In the genomic region with DNA sequence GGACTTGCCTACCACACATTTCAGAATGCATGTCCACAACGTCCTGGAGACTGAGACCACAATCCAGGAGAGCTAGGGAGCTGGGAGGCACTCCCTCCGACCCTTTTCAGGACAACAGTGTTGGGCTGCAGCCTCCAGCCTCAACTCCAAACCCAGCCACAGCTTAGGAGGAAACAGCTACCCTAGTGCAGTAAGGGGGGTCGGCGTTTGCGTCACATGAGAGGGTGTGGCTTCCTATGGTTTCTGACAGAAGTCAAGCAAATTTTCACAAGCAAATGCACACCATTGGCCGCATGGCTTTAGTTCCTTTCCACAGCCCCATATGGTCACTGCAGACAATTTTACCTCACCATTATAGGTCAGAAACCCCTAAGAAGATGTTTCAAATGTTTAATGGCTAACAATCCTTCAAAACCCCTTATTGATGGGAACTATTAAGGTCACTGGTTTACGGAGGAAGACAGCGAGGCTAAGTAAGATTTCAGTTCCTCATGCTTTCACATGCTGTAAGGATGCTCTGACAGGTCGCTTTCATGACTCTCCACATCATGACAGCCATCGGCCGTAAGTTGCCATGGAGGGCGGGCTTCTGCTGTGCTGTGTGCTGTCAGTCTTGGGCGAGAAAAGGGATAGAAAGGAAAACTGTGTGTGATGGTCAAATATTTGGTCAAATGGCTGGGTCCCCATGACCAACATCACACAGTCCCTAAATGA, we compare ENCODE assay signal across 10 mouse cellular contexts.
A peak's percentile ranks its signal among the peaks of the same experiment; 100 is the strongest.
DNase-seq lines count a peak whose midpoint lies in the region; ATAC-seq lines count a peak whose summit lies in the region.
"Had no signal": no experiment of that assay in that cellular context is flagged by ENCODE, and none has a peak within 500 bp of the region (broad histone marks: within the 10 kb centered on the region; RNA-seq: fewer than 3 reads in every experiment).

No protein-coding gene starts in this region.

- H3K4me2 ChIP-seq in embryonic facial prominence, embryonic 13.5 days = no peak overlapping the region
- no peak overlapping the region for H3K4me2 ChIP-seq in kidney, embryonic 15.5 days
- no peak overlapping the region for H3K4me2 ChIP-seq in kidney, embryonic 16.5 days (replicated peaks; ENCODE audit: low read depth, low read length)
- H3K4me2 ChIP-seq in embryonic facial prominence, embryonic 15.5 days (replicated peaks) = no peak overlapping the region

- H3K4me3 ChIP-seq in embryonic facial prominence, embryonic 13.5 days = no peak overlapping the region
- H3K4me3 ChIP-seq in embryonic facial prominence, embryonic 10.5 days = no peak overlapping the region
- H3K4me3 ChIP-seq in kidney, embryonic 15.5 days (replicated peaks) = no peak overlapping the region
- no peak overlapping the region for H3K4me3 ChIP-seq in kidney, embryonic 16.5 days (ENCODE audit: low read length)
- no peak overlapping the region for H3K4me3 ChIP-seq in embryonic facial prominence, embryonic 15.5 days (replicated peaks)

- peaks cover 38% of the 10 kb centered on the region for H3K4me1 ChIP-seq in embryonic facial prominence, embryonic 13.5 days
- H3K4me1 ChIP-seq in embryonic facial prominence, embryonic 10.5 days = peaks cover 37% of the 10 kb centered on the region
- peaks cover 47% of the 10 kb centered on the region for H3K4me1 ChIP-seq in kidney, embryonic 15.5 days
- H3K4me1 ChIP-seq in kidney, embryonic 16.5 days (ENCODE audit: insufficient read depth, low read length) = peaks cover 44% of the 10 kb centered on the region
- H3K4me1 ChIP-seq in embryonic facial prominence, embryonic 15.5 days = peaks cover 29% of the 10 kb centered on the region

- no peak for DNase-seq in embryonic facial prominence, embryonic 10.5 days (ENCODE audit: low spot score)
- DNase-seq in MN1 (ENCODE audit: low spot score) = no peak
- DNase-seq in yolk sac, embryonic 10.5 days (ENCODE audit: low spot score) = no peak
- DNase-seq: kidney, postnatal 36 days; midbrain, embryonic 14.5 days had no signal

- WGBS in embryonic facial prominence, embryonic 13.5 days = 77% methylated on average over 13 of the region's 13 CpGs
- 84% methylated on average over 13 of the region's 13 CpGs for WGBS in embryonic facial prominence, embryonic 10.5 days
- 81% methylated on average over 13 of the region's 13 CpGs for WGBS in kidney, embryonic 15.5 days
- WGBS in kidney, embryonic 16.5 days = 72% methylated on average over 13 of the region's 13 CpGs
- 76% methylated on average over 13 of the region's 13 CpGs for WGBS in embryonic facial prominence, embryonic 15.5 days

- no peaks in the 10 kb centered on the region for H3K27me3 ChIP-seq in embryonic facial prominence, embryonic 13.5 days
- no peaks in the 10 kb centered on the region for H3K27me3 ChIP-seq in embryonic facial prominence, embryonic 10.5 days (replicated peaks; ENCODE audit: low read depth, poor library complexity, severe bottlenecking)
- H3K27me3 ChIP-seq in kidney, embryonic 15.5 days = no peaks in the 10 kb centered on the region
- H3K27me3 ChIP-seq in kidney, embryonic 16.5 days (ENCODE audit: insufficient read depth, low read length) = no peaks in the 10 kb centered on the region
- H3K27me3 ChIP-seq in embryonic facial prominence, embryonic 15.5 days = no peaks in the 10 kb centered on the region

- H3K9me3 ChIP-seq in embryonic facial prominence, embryonic 13.5 days = no peaks in the 10 kb centered on the region
- H3K9me3 ChIP-seq in embryonic facial prominence, embryonic 10.5 days = no peaks in the 10 kb centered on the region
- H3K9me3 ChIP-seq in kidney, embryonic 15.5 days (replicated peaks) = no peaks in the 10 kb centered on the region
- no peaks in the 10 kb centered on the region for H3K9me3 ChIP-seq in kidney, embryonic 16.5 days (ENCODE audit: low read length)
- no peaks in the 10 kb centered on the region for H3K9me3 ChIP-seq in embryonic facial prominence, embryonic 15.5 days (replicated peaks)

- H3K9ac ChIP-seq in embryonic facial prominence, embryonic 13.5 days = no peak overlapping the region
- H3K9ac ChIP-seq in kidney, embryonic 15.5 days = no peak overlapping the region
- H3K9ac ChIP-seq in kidney, embryonic 16.5 days (replicated peaks; ENCODE audit: low read length) = no peak overlapping the region
- no peak overlapping the region for H3K9ac ChIP-seq in embryonic facial prominence, embryonic 15.5 days

- H3K36me3 ChIP-seq in embryonic facial prominence, embryonic 13.5 days = 0 out of 2 replicates have a peak, but pooled peaks cover 6% of the 10 kb centered on the region
- peaks cover 18% of the 10 kb centered on the region for H3K36me3 ChIP-seq in embryonic facial prominence, embryonic 10.5 days (replicated peaks)
- H3K36me3 ChIP-seq in kidney, embryonic 15.5 days = 0 out of 2 replicates have a peak, but pooled peaks cover 9% of the 10 kb centered on the region
- H3K36me3 ChIP-seq in kidney, embryonic 16.5 days (ENCODE audit: insufficient read depth, low read length) = no peaks in the 10 kb centered on the region
- H3K36me3 ChIP-seq in embryonic facial prominence, embryonic 15.5 days = no peaks in the 10 kb centered on the region

- 0 out of 2 replicates have a peak overlapping the region, but pooled peaks have one; percentile 11 for H3K27ac ChIP-seq in embryonic facial prominence, embryonic 13.5 days
- H3K27ac ChIP-seq in embryonic facial prominence, embryonic 10.5 days (replicated peaks) = no peak overlapping the region
- peak overlapping the region; percentile 41; the same call in 1 of the 2 replicates for H3K27ac ChIP-seq in kidney, embryonic 15.5 days
- H3K27ac ChIP-seq in kidney, embryonic 16.5 days (ENCODE audit: low read length) = no peak overlapping the region
- no peak overlapping the region for H3K27ac ChIP-seq in embryonic facial prominence, embryonic 15.5 days (replicated peaks)

- no peak for ATAC-seq in embryonic facial prominence, embryonic 13.5 days (ENCODE audit: insufficient number of reproducible peaks, insufficient read depth, low FRiP score, low TSS enrichment, low read depth)
- ATAC-seq in kidney, embryonic 15.5 days (replicated peaks; ENCODE audit: low FRiP score) = no peak; the same call in 1 of the 2 replicates
- no peak for ATAC-seq in kidney, embryonic 16.5 days (ENCODE audit: low FRiP score, low TSS enrichment)
- ATAC-seq in embryonic facial prominence, embryonic 15.5 days (ENCODE audit: insufficient number of reproducible peaks, low FRiP score, low TSS enrichment, low read depth) = 0 out of 2 replicates have a peak, but pooled peaks have one; percentile 39
- peak; percentile 65; the same call in 1 of the 2 replicates for ATAC-seq in neutrophil, adult 5-6 weeks (ENCODE audit: extremely low read depth, insufficient number of reproducible peaks, low FRiP score, poor library complexity, severe bottlenecking)

Comparison
In these comparisons a context has a peak if more than half of its experiments do, and no peak if none do; other contexts are left out.
1. ATAC-seq: peak in embryonic facial prominence, embryonic 15.5 days (single experiment) and neutrophil, adult 5-6 weeks (single experiment); none in embryonic facial prominence, embryonic 13.5 days (single experiment), kidney, embryonic 15.5 days (single experiment) and kidney, embryonic 16.5 days (single experiment).
2. H3K27ac ChIP-seq: peak in embryonic facial prominence, embryonic 13.5 days (single experiment) and kidney, embryonic 15.5 days (single experiment); none in embryonic facial prominence, embryonic 10.5 days (single experiment), kidney, embryonic 16.5 days (single experiment) and embryonic facial prominence, embryonic 15.5 days (single experiment).